Comparison of ENCODE assay signal across 8 mouse cellular contexts in the genomic region with DNA sequence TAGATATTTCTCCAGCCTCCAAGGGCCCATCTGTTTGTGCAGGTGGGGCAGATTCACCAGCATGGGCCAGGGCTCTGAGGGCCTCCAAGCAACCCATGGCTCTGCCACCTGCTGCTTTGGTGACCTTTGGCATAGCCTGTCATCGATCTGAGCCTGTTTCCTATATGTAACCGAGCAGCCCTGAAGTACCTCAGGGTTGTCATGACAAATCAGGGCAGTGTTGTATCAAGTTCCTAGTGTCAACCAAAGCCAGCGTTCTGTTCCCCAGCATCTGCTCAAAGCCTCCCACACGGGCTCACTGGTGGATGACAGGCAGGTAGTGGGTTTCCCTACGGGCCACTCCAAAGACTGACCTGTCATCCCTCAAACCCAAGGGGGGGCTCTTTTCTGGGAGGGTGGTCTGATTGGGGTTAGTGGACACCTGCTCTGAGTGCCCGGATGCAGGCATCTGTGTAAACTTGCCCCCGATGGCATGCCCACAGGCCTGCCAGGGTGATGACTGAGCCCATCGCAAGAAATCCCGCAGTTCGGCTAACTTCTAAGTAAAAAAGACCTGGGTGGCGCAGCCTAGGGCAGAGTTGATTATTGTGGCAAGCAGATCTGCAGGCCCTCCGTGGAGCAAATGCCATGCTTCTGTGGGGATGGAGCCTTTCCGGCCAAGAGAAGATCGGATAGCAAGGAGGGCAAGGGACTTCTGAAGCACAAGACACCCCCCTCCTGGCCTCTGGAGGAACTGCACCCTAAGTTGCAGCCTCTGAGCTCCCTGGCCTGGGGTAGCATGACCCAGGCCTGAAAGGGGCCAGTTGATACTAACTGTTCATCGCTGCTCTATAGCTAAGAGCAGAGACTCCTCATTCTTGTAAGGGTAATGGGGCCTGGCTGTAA. TPM values are rescaled to one million over a fixed set of nuclear protein-coding genes. Genes with fewer than 3 reads are reported as not detected.
DNase-seq lines count a peak whose midpoint lies in the region; ATAC-seq and TF ChIP-seq lines count a peak whose summit lies in the region.

No protein-coding gene starts in this region.

- no peak overlapping the region for H3K27ac ChIP-seq in cortical plate, adult 2 months (ENCODE audit: insufficient read depth, low read length)
- H3K27ac ChIP-seq in midbrain, embryonic 14.5 days (replicated peaks; ENCODE audit: low read depth, low read length), result no peak overlapping the region

- peak; percentile 82 for TF ChIP-seq CTCF in cortical plate, adult 2 months (IDR thresholded peaks at IDR 0.05; ENCODE audit: extremely low read depth, insufficient read depth, low read length)

- no peak for TF ChIP-seq POLR2A in cortical plate, adult 2 months (IDR thresholded peaks at IDR 0.05; ENCODE audit: extremely low read depth, insufficient read depth, low read length)

- H3K9me3 ChIP-seq in midbrain, embryonic 14.5 days (ENCODE audit: control insufficient read depth, low read length), result no peaks in the 10 kb centered on the region

- WGBS in midbrain, embryonic 14.5 days, result 36% methylated on average over 15 of the region's 15 CpGs

- no peak overlapping the region for H3K4me2 ChIP-seq in midbrain, embryonic 14.5 days (ENCODE audit: low read length)

- ATAC-seq in CD4-positive, CD25-positive, alpha-beta regulatory T cell, adult 4 months, result no peak
- ATAC-seq in midbrain, embryonic 14.5 days (ENCODE audit: low FRiP score, low TSS enrichment), result peak; percentile 55; the same call in 1 of the 2 replicates

- no peak overlapping the region for H3K4me3 ChIP-seq in cortical plate, adult 2 months (ENCODE audit: insufficient read depth, low read length)
- H3K4me3 ChIP-seq in midbrain, embryonic 14.5 days (replicated peaks; ENCODE audit: low read depth, low read length), result no peak overlapping the region

- intact Hi-C loops in left cerebral cortex, postnatal 36 days (cut with DNase I), result loop anchor here (5.0 kb wide), 2 partner anchors 266 to 746 kb away; no protein-coding TSS in a partner anchor

- H3K4me1 ChIP-seq in cortical plate, adult 2 months (ENCODE audit: control insufficient read depth, insufficient read depth, low read length), result no peaks in the 10 kb centered on the region
- no peaks in the 10 kb centered on the region for H3K4me1 ChIP-seq in midbrain, embryonic 14.5 days (ENCODE audit: control insufficient read depth, insufficient read depth, low read length)

- no peaks in the 10 kb centered on the region for H3K36me3 ChIP-seq in midbrain, embryonic 14.5 days (ENCODE audit: control insufficient read depth, insufficient read depth, low read length)

- no peaks in the 10 kb centered on the region for H3K27me3 ChIP-seq in midbrain, embryonic 14.5 days (ENCODE audit: control insufficient read depth, insufficient read depth, low read length)

- DNase-seq in CD4-positive, CD25-positive, alpha-beta regulatory T cell, adult 2 months (ENCODE audit: low read depth, low spot score), result peak; percentile 75
- peak; percentile 56 to 61 for DNase-seq in gastrocnemius, adult 8-10 months (ENCODE audit: low spot score in 2 of 2)
- DNase-seq in kidney, adult 11 months, result peak; percentile 44
- peak; percentile 51 to 53 for DNase-seq in left cerebral cortex, postnatal 36 days (ENCODE audit: low spot score in 2 of 2)
- DNase-seq in midbrain, embryonic 14.5 days, result peak; percentile 87
- DNase-seq in spleen, postnatal 4 days (ENCODE audit: low spot score in 2 of 2), result peak; percentile 48 to 77

- no peak overlapping the region for H3K9ac ChIP-seq in midbrain, embryonic 14.5 days (replicated peaks; ENCODE audit: low read length)

RNA-seq across cellular contexts. Expression of a gene that starts 48.7 kb away (rescaled TPM):
- polyA plus RNA-seq in CD4-positive, CD25-positive, alpha-beta regulatory T cell, adult 4 months (2017; shearing (Covaris generic)), result not detected
- not detected in 2 replicates for polyA plus RNA-seq in cortical plate, adult 2 months (2012; rRNA removed)
- not detected for total RNA-seq in gastrocnemius, adult 8-10 months (2022)
- not detected for total RNA-seq in left cerebral cortex, postnatal 36 days (2021)
- not detected in 2 replicates for polyA plus RNA-seq in midbrain, embryonic 14.5 days (2014; fragmentation: Nextera tagmentation; extraction: Ambion mirVana)
